In the genomic region with DNA sequence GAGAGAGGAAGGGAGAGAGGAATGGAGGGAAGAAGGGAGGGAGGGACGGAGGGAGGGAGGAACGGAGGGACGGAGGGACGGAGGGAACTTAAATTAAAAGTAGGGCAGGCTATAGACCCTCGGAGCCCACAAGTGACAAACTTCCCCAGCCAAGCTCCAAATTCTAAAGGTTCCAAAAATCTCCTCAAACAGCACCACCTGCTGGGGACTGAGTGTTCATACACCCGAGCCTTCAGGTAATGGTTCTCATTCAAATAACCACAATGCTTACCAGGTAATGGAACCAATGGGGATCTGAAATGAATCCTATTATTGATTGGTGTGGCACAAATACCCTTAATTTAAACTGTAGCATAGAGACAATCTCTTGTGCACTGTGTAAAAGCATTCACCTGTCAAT, we compare ENCODE assay signal across 12 mouse cellular contexts.
A peak's percentile ranks its signal among the peaks of the same experiment; 100 is the strongest.
DNase-seq lines count a peak whose midpoint lies in the region; TF ChIP-seq lines count a peak whose summit lies in the region.
"Had no signal": no experiment of that assay in that cellular context is flagged by ENCODE, and none has a peak within 500 bp of the region (broad histone marks: within the 10 kb centered on the region; RNA-seq: fewer than 3 reads in every experiment).

No protein-coding gene starts in this region.

- H3K36me3 ChIP-seq in E14TG2a.4 (ENCODE audit: insufficient read depth, low read length), result no peaks in the 10 kb centered on the region
- H3K36me3 ChIP-seq: heart, embryonic 15.5 days; kidney, embryonic 15.5 days; lung, embryonic 15.5 days had no signal

- no peak overlapping the region for H3K27ac ChIP-seq in cortical plate, adult 2 months (ENCODE audit: insufficient read depth, low read length)
- H3K27ac ChIP-seq: heart, embryonic 15.5 days; kidney, embryonic 15.5 days; lung, embryonic 15.5 days had no signal

- H3K4me3 ChIP-seq in E14TG2a.4 (replicated peaks; ENCODE audit: low read length), result no peak overlapping the region
- H3K4me3 ChIP-seq in cortical plate, adult 2 months (ENCODE audit: insufficient read depth, low read length), result no peak overlapping the region
- H3K4me3 ChIP-seq: heart, embryonic 15.5 days; kidney, embryonic 15.5 days; lung, embryonic 15.5 days had no signal

- no peaks in the 10 kb centered on the region; the same call in 1 of the 2 replicates for H3K9me3 ChIP-seq in E14TG2a.4 (ENCODE audit: low read length)
- H3K9me3 ChIP-seq: heart, embryonic 15.5 days; kidney, embryonic 15.5 days; lung, embryonic 15.5 days had no signal

- H3K27me3 ChIP-seq in E14TG2a.4 (ENCODE audit: insufficient read depth, low read length), result no peaks in the 10 kb centered on the region
- H3K27me3 ChIP-seq: heart, embryonic 15.5 days; kidney, embryonic 15.5 days; lung, embryonic 15.5 days had no signal

- TF ChIP-seq POLR2A in cortical plate, adult 2 months (IDR thresholded peaks at IDR 0.05; ENCODE audit: extremely low read depth, insufficient read depth, low read length), result no peak

- peak; percentile 67 for TF ChIP-seq CTCF in E14TG2a.4 (conservative IDR thresholded peaks at IDR 0.05; ENCODE audit: low read length)
- peak; percentile 34; the same call in 1 of the 2 replicates for TF ChIP-seq CTCF in cortical plate, adult 2 months (IDR thresholded peaks at IDR 0.05; ENCODE audit: extremely low read depth, insufficient read depth, low read length)

- H3K4me1 ChIP-seq in E14TG2a.4 (replicated peaks; ENCODE audit: low read depth, low read length), result no peaks in the 10 kb centered on the region
- no peaks in the 10 kb centered on the region for H3K4me1 ChIP-seq in cortical plate, adult 2 months (ENCODE audit: control insufficient read depth, insufficient read depth, low read length)
- H3K4me1 ChIP-seq: heart, embryonic 15.5 days; kidney, embryonic 15.5 days; lung, embryonic 15.5 days had no signal

- DNase-seq in cerebellum, postnatal 14 days, result peak; percentile 26 to 39
- no peak for DNase-seq in cerebellum, adult 18-20 months
- DNase-seq in left cerebral cortex, adult 18-20 months (ENCODE audit: low spot score in 2 of 2), result peak; percentile 17 to 49
- DNase-seq in left cerebral cortex, adult 9 months (ENCODE audit: low spot score in 2 of 2), result no peak
- no peak for DNase-seq in thymus, postnatal 14 days
- no peak for DNase-seq in urinary bladder, postnatal 14 days (ENCODE audit: low spot score)
- DNase-seq: B cell, adult 2 months had no signal

Comparison
In these comparisons a context has a peak if more than half of its experiments do, and no peak if none do; other contexts are left out.
1. DNase-seq: peak in cerebellum, postnatal 14 days (2 of 2) and left cerebral cortex, adult 18-20 months (2 of 2); none in cerebellum, adult 18-20 months (0 of 2), left cerebral cortex, adult 9 months (0 of 2), thymus, postnatal 14 days (single experiment) and urinary bladder, postnatal 14 days (single experiment).